Mouse (Mus musculus): ENCODE results near the gene Rtp3. TPM values are rescaled to one million over a fixed set of nuclear protein-coding genes. Genes with fewer than 3 reads are reported as not detected.

Rtp3 gene
- polyA plus RNA-seq, 1 experiment from 2014 or later: not detected

GRCm38 (mm10) chr9:110982351-110982750 is 8.0 kb downstream of the Rtp3 start:
- no peaks in the 10 kb centered on the region for H3K4me1 ChIP-seq (replicated peaks; ENCODE audit: control insufficient read depth, insufficient read depth)
- TF ChIP-seq CTCF (IDR thresholded peaks at IDR 0.05; ENCODE audit: low read depth) (no peak), EP300 (optimal IDR thresholded peaks at IDR 0.05) (no peak)
- H3K4me3 ChIP-seq (ENCODE audit: low read depth, low read length): no peak overlapping the region
- DNase-seq (ENCODE audit: low spot score) (no peak), ATAC-seq (ENCODE audit: low FRiP score, low TSS enrichment) (no peak)
- no peaks in the 10 kb centered on the region for H3K9me3 ChIP-seq (ENCODE audit: control insufficient read depth, low read length)
- H3K9ac ChIP-seq (ENCODE audit: low read length): no peak overlapping the region
- H3K4me2 ChIP-seq (replicated peaks; ENCODE audit: low read depth): no peak overlapping the region
- 68% methylated on average over 4 of the region's 4 CpGs for WGBS
- no peaks in the 10 kb centered on the region for H3K36me3 ChIP-seq (ENCODE audit: control insufficient read depth, insufficient read depth, low read length)
- no peaks in the 10 kb centered on the region for H3K27me3 ChIP-seq (ENCODE audit: control insufficient read depth, insufficient read depth, low read length)
- no peak overlapping the region for H3K27ac ChIP-seq (replicated peaks)

GRCm38 (mm10) chr9:110979411-110979810 is 11.0 kb downstream of the Rtp3 start:
- Histone ChIP-seq H3K27ac (replicated peaks) (no peak overlapping the region), H3K36me3 (ENCODE audit: control insufficient read depth, insufficient read depth, low read length) (no peaks in the 10 kb centered on the region), H3K4me2 (replicated peaks; ENCODE audit: low read depth) (no peak overlapping the region), H3K9ac (ENCODE audit: low read length) (no peak overlapping the region), H3K4me3 (ENCODE audit: low read depth, low read length) (no peak overlapping the region), H3K27me3 (ENCODE audit: control insufficient read depth, insufficient read depth, low read length) (no peaks in the 10 kb centered on the region), H3K9me3 (ENCODE audit: control insufficient read depth, low read length) (no peaks in the 10 kb centered on the region), H3K4me1 (replicated peaks; ENCODE audit: control insufficient read depth, insufficient read depth) (no peaks in the 10 kb centered on the region)
- no peak for ATAC-seq (ENCODE audit: low FRiP score, low TSS enrichment)
- DNase-seq (ENCODE audit: low spot score): no peak
- WGBS: 87% methylated on average over 11 of the region's 11 CpGs
- TF ChIP-seq EP300 (optimal IDR thresholded peaks at IDR 0.05): no peak
- TF ChIP-seq CTCF (IDR thresholded peaks at IDR 0.05; ENCODE audit: low read depth): no peak

- H3K4me1 ChIP-seq (replicated peaks; ENCODE audit: control insufficient read depth, insufficient read depth): no peaks in the 10 kb centered on the region
- no peaks in the 10 kb centered on the region for H3K9me3 ChIP-seq (ENCODE audit: control insufficient read depth, low read length)
- DNase-seq (ENCODE audit: low spot score) (no peak), ATAC-seq (ENCODE audit: low FRiP score, low TSS enrichment) (no peak)
- H3K27ac ChIP-seq (replicated peaks): no peak overlapping the region
- H3K36me3 ChIP-seq (ENCODE audit: control insufficient read depth, insufficient read depth, low read length): no peaks in the 10 kb centered on the region
- WGBS: 53% methylated on average over 2 of the region's 2 CpGs
- H3K4me3 ChIP-seq (ENCODE audit: low read depth, low read length): no peak overlapping the region
- no peak for TF ChIP-seq EP300 (optimal IDR thresholded peaks at IDR 0.05)
- no peak for TF ChIP-seq CTCF (IDR thresholded peaks at IDR 0.05; ENCODE audit: low read depth)
- H3K9ac ChIP-seq (ENCODE audit: low read length): no peak overlapping the region
- H3K27me3 ChIP-seq (ENCODE audit: control insufficient read depth, insufficient read depth, low read length): no peaks in the 10 kb centered on the region
- no peak overlapping the region for H3K4me2 ChIP-seq (replicated peaks; ENCODE audit: low read depth)
Measured at GRCm38 (mm10) chr9:110965910-110966231, 24.5 kb downstream of the Rtp3 start.

GRCm38 (mm10) chr9:110965062-110965909 is 25.1 kb downstream of the Rtp3 start:
- Histone ChIP-seq H3K36me3 (ENCODE audit: control insufficient read depth, insufficient read depth, low read length) (no peaks in the 10 kb centered on the region), H3K4me2 (replicated peaks; ENCODE audit: low read depth) (no peak overlapping the region), H3K9ac (ENCODE audit: low read length) (no peak overlapping the region), H3K27ac (replicated peaks) (no peak overlapping the region), H3K9me3 (ENCODE audit: control insufficient read depth, low read length) (no peaks in the 10 kb centered on the region), H3K4me3 (ENCODE audit: low read depth, low read length) (no peak overlapping the region), H3K4me1 (replicated peaks; ENCODE audit: control insufficient read depth, insufficient read depth) (no peaks in the 10 kb centered on the region), H3K27me3 (ENCODE audit: control insufficient read depth, insufficient read depth, low read length) (no peaks in the 10 kb centered on the region)
- 89% methylated on average over 22 of the region's 22 CpGs for WGBS
- no peak for DNase-seq (ENCODE audit: low spot score)
- TF ChIP-seq EP300 (optimal IDR thresholded peaks at IDR 0.05) (no peak), CTCF (IDR thresholded peaks at IDR 0.05; ENCODE audit: low read depth) (no peak)
- no peak for ATAC-seq (ENCODE audit: low FRiP score, low TSS enrichment)

GRCm38 (mm10) chr9:110963566-110964115 is 26.7 kb downstream of the Rtp3 start:
- no peaks in the 10 kb centered on the region for H3K9me3 ChIP-seq (ENCODE audit: control insufficient read depth, low read length)
- TF ChIP-seq CTCF (IDR thresholded peaks at IDR 0.05; ENCODE audit: low read depth) (no peak), EP300 (optimal IDR thresholded peaks at IDR 0.05) (no peak)
- no peak overlapping the region for H3K4me2 ChIP-seq (replicated peaks; ENCODE audit: low read depth)
- no peaks in the 10 kb centered on the region for H3K4me1 ChIP-seq (replicated peaks; ENCODE audit: control insufficient read depth, insufficient read depth)
- no peak overlapping the region for H3K27ac ChIP-seq (replicated peaks)
- no peaks in the 10 kb centered on the region for H3K36me3 ChIP-seq (ENCODE audit: control insufficient read depth, insufficient read depth, low read length)
- 80% methylated on average over 8 of the region's 8 CpGs for WGBS
- no peak overlapping the region for H3K9ac ChIP-seq (ENCODE audit: low read length)
- H3K27me3 ChIP-seq (ENCODE audit: control insufficient read depth, insufficient read depth, low read length): no peaks in the 10 kb centered on the region
- DNase-seq (ENCODE audit: low spot score) (no peak), ATAC-seq (ENCODE audit: low FRiP score, low TSS enrichment) (no peak)
- H3K4me3 ChIP-seq (ENCODE audit: low read depth, low read length): no peak overlapping the region

GRCm38 (mm10) chr9:110961386-110961785 is 29.0 kb downstream of the Rtp3 start:
- Histone ChIP-seq H3K4me2 (replicated peaks; ENCODE audit: low read depth) (no peak overlapping the region), H3K36me3 (ENCODE audit: control insufficient read depth, insufficient read depth, low read length) (no peaks in the 10 kb centered on the region), H3K9ac (ENCODE audit: low read length) (no peak overlapping the region), H3K4me3 (ENCODE audit: low read depth, low read length) (no peak overlapping the region), H3K27me3 (ENCODE audit: control insufficient read depth, insufficient read depth, low read length) (no peaks in the 10 kb centered on the region), H3K27ac (replicated peaks) (no peak overlapping the region), H3K4me1 (replicated peaks; ENCODE audit: control insufficient read depth, insufficient read depth) (no peaks in the 10 kb centered on the region), H3K9me3 (ENCODE audit: control insufficient read depth, low read length) (no peaks in the 10 kb centered on the region)
- no peak for DNase-seq (ENCODE audit: low spot score)
- WGBS: 98% methylated on average over 8 of the region's 8 CpGs
- no peak for ATAC-seq (ENCODE audit: low FRiP score, low TSS enrichment)
- TF ChIP-seq EP300 (optimal IDR thresholded peaks at IDR 0.05): no peak
- TF ChIP-seq CTCF (IDR thresholded peaks at IDR 0.05; ENCODE audit: low read depth): no peak
